Mouse (Mus musculus) liver, embryonic 14.5 days (tissue): ENCODE results near the gene Wbp2.

Experiments used
- CTCF ChIP-seq: IDR thresholded peaks from 2 replicates; pipeline ENCODE4 v1.5.1; 2016; ENCODE audit warnings: antibody characterized with exemption, low read depth, control low read depth
- EP300 ChIP-seq: IDR thresholded peaks from 2 replicates; pipeline ENCODE4 v1.6.1; 2016; ENCODE audit warnings: antibody characterized with exemption, low read depth

GRCm38 (mm10) chr11:116102472-116102871 lies 15.7 kb upstream of the Wbp2 start:
- TF ChIP-seq CTCF (no peak), EP300 (no peak)
